Mouse (Mus musculus) MN1 (cell line): ENCODE results near the gene Olfr645.

Experiments
- DNase-seq: peaks from one replicate; pipeline ENCODE4 v3.0.0-alpha.2; 2016; ENCODE audit warnings: low spot score

Gene Olfr645

DNA sequence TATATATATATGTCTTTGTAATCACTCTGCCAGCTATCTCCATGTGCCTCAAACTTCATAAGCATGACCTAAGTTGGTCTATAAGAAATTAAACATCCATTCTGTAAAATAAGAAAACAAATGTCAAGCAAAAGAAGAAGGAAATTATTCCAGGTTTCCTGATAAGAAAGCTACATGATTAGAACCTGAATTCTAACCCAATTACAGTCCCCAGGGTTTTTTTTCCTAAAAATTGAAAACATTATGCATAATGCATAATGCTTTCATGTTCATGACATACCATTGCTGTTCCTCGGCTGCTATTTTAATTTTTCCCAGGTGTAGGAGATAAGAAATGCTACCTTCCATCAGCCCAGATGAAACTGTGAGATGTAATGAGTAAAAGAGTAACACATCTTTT lies at the start of gene Olfr645:
Gene Olfr645, minus strand, starts transcription at position 101 of the 400 bp plus-strand sequence.
- DNase-seq, result no peak

DNA sequence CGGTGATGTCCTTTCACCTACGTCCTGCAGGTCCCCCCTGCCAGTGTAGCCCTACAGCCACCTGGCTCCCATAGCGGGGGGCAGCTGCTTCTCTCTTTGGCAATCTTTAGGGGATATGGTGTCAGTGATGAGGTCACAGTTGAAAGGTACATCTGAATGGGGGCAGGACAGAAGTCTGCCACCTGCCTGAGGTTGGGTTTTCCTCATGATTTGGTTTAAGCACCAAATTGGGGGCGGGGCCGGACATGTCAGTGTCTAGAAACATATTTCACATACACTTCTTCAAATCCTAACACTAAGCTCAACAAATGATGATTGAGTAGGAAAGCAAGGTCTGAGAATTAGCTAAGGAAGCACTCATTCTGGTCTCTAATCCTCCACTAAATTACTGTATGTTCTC lies 44.5 kb upstream of the Olfr645 start, which contains the start of gene Ubqln5:
Gene Ubqln5, minus strand, starts transcription at position 101 of the 400 bp plus-strand sequence.
- no peak for DNase-seq

DNA sequence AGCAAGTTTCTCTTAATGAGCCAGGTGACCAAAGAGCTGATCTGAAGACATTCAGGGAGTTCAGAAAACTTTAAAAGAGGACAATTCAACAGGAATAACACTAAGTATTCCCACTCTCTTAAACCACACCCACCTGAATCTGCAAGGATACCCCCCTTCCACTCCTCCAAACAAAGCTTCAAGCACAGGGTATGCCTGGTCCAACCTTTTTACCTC lies 19.4 kb upstream of the Olfr645 start, which contains the start of gene Olfr646:
Gene Olfr646, plus strand, starts transcription at position 117 of the 216 bp plus-strand sequence.
- no peak for DNase-seq

DNA sequence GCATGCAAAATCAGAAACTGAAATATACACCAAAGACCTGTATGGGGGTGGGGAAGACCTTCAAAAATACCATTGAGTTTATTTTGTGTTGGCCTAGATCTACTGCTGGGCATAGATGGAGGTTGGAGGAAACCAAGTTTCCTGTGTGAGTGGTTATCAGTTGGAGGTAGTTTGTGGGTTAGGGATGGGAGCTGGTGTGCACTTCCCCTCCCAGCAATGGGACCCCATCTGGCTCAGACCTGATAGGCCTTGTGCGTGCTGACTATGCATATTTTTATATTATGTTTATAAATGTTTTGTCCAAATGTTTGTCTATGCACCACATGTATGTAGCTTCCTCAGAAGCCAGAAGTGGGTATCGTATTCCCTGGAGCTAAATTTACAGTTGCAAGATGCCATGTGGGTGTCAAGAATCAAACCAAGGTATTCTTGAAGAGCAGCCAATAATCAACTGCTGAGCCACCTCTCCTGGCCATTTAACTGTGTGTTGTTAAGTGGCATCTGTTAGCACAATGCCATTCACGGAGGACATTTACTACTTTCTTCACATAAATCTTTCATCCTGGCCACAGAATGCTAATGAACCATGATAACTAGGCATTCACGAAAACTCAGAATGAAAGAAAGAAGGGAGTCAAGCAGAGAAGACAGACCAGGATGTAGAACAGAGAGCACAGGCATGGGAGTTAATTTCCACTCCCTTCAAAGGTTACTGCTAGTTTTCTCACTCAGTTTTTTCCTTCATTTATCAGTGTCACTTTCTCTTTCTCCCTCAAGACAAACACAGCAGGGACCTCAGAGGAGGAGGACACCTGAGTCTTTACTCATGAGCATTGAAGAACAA lies 18.9 kb upstream of the Olfr645 start:
- DNase-seq, result no peak

DNA sequence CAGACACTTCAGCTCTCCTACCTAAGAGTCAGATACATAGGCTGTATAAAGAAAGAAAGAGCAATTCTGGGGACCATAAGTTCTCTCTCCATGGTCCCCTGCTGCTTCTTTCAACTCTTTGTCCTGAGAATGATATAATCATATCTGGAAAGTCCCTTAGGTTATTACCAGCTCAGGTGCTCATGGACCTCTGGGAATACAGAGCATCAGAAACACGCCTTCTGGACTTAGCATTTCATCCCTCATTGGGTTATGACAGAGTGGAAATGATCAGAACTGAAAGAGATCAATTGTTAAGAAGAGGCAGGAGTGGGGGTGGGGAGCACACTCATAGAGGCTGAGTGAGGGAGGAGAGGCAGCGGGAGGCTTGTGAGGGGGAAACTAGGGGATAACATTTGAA lies 13.5 kb downstream of the Olfr645 start, which contains the start of gene Olfr644:
Gene Olfr644, minus strand, starts transcription at position 101 of the 400 bp plus-strand sequence.
- DNase-seq, result no peak

DNA sequence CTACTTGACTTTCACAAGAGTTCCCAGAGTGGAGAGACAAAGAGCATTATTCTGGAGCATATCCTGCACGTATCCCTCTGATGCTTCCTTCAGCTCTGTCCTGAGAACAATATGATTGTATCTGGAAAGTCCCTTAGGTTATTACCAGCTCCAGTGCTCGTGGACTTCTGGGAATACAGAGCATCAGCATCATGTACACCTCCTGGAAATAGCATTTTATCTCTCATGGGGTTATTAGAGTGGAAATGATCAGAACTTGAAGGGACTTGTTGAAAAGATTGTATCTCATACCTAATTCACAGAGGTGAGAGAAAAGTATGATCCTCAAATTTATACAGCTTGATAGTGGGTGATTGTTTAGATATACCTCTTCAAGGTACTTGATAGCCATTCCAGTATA lies 23.9 kb downstream of the Olfr645 start, which contains the start of gene 4930516K23Rik:
Gene 4930516K23Rik, minus strand, starts transcription at position 101 of the 400 bp plus-strand sequence.
- no peak for DNase-seq

DNA sequence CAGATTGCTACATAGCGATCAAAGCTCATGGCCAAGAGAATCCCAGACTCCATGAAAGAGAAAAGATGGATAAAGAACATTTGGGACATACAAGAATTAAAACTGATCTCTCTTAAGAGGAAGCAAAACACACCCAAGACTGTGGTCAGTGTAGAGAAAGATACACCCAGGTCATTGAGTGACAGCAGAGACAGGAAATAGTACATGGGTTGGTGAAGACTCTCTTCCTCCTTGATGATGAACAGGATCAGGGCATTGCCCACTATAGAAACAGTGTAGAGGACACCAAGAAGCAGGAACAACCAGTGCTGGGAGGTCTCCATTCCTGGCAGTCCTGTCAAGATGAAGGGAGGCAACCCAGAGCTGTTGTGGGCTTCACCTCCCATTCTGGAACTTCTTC lies 26.1 kb downstream of the Olfr645 start:
- DNase-seq, result no peak

DNA sequence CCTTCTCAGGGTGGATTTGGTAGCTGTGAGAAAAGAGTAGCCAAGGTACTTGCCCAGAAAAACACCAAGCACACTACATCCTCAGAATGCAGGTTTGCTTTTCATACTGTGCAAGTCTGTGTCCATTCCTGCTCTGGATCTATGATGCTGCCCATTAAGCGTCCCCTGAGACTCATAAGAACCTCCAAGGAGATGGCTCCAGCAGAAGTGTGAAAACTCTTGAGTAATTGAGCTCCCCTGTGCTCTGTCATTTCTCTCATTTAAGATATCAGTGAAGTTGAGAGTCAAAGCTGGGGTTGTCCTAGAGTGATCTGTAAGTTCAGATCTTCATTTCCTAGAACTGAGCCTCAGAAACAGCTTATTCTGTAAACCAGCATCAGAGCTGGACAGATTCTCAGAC lies 32.7 kb downstream of the Olfr645 start, which contains the start of gene Olfr642:
Gene Olfr642, minus strand, starts transcription at position 101 of the 400 bp plus-strand sequence.
- no peak for DNase-seq

DNA sequence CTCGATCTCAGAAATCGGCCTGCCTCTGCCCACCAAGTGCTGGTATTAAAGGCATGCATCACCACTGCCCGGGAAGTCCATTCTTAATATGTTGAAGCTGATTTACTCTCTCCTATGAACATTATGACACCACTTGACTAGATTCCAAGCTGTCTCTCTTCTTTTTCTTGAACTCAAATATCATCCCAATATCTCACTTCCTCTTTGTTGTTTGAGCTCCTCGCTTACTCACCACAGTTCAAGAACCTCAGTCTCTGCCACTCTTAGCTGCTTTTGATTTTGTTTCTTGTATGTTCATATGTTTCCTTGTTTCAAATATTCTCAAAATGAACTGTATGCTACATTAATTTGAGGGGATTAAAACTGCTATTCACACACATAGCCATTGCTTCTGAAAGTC lies 34.5 kb downstream of the Olfr645 start:
- DNase-seq, result no peak

DNA sequence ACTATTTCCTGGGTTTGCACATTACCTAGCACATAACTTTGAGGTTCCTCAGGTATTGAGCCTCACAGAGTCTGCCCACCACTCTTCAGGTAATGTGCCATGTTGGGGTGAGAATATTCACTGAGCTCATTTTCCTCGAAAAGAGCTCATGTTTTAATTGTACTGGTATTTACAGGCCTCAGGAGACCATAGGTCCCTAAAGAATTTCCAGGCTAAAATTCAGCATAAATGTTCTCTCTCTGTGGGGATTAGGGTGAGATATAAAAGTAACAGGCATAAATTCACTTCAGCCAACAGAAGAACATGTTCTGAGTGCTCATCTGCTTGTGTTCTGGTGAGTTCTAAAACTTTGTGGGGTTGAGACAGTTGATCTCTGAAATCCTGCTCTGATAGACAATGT lies 50.1 kb downstream of the Olfr645 start, which contains the start of gene Olfr641:
Gene Olfr641, plus strand, starts transcription at position 301 of the 400 bp plus-strand sequence.
- DNase-seq, result no peak
